Mouse (Mus musculus): Measurements from ENCODE around the gene Gpc3.

DNA sequence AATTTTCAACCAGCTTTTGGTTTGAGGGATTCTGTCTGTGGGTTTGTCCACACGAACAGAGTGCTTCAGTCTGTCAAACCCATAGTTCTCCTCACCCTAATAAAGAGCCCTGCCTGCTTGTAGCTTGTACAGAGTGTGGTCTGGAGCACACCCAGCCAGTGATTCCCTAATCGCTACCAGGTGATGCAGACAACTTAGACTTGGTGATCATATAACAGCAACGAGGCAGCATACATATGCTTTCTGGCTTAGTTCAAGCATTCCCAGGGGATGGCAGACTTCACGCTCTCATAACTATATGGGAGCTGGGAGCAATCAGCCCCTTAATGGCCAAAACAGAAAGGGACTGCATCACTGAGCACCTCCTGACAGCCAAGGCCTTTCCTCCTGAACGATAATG, 188.1 kb downstream of the Gpc3 start:
- TF ChIP-seq CTCF (IDR thresholded peaks at IDR 0.05) (no peak), POLR2A (IDR thresholded peaks at IDR 0.05; ENCODE audit: insufficient read depth, low read depth, low read length) (no peak), EP300 (IDR thresholded peaks at IDR 0.05; ENCODE audit: insufficient read depth, low read depth, low read length) (no peak)
